Mouse (Mus musculus) right cerebral cortex, adult 2 months (tissue): ENCODE data around the gene Ppcdc.
"Not testable (repeated sequence)": the region's sequence is repeated elsewhere in the genome, so short reads cannot be mapped to it uniquely, and the experiment has no call there.

ENCODE experiments used
- DNase-seq, 2 experiments: peaks; one replicate each; pipeline ENCODE4 v3.0.0; 2021 to 2022; ENCODE audit warnings: low spot score in 2 of 2

Ppcdc gene

GRCm38 (mm10) chr9:57428391-57428790, 11.5 kb downstream of the Ppcdc start:
- DNase-seq = no peak

DNA sequence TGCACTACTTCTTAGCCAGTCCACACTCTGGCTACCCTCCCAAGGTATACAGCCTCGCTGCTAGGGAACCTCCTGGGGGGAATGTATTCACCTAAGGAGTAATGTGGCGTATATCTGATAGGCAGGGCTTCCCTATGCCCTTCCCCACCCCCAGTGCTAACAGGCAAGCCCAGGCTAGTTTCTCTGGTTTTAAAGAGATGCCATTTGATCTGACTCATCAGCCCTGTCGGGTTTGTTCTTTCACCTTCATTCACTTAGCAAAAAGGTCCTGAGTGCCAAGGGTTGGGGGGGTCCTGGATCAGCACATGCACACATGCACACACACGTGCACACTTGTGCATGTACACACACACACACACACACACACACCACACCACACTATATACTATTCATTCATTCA, 12.0 kb downstream of the Ppcdc start:
- no peak for DNase-seq

DNA sequence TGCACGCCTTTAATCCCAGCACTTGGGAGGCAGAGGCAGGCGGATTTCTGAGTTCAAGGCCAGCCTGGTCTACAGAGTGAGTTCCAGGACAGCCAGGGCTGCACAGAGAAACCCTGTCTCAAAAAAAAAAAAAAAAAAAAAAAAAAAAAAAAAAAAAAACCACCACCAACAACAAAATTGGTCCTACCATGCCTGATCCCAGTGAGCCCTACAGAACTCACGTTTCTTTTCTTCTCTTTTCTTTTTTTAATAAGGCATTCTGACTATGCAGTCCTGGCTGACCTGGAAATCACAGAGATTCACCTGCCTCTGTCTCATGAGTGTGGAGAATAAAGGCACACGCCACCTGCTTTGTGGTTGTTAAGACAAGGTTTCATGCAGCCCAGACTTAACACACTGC, 12.8 kb downstream of the Ppcdc start:
- not testable (repeated sequence) for DNase-seq

DNA sequence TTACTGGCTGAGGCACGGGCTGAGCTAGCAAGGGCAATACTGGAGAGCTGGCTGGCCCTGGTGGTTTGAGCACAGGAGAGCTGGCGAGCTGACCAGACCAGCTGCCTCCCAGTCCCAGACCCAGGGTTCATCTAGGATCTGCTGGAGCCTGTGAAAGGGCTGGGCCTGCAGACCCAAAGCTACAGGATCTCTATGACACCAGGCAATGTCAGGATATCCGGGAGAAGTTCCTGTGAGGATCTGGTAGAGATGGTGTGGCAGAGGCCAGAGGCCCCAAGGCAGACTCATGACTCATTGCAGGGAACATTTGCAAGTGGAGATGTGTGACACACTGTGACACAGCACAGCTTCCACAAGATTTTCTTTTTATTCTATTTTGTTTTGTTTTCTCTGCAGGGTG, 14.8 kb downstream of the Ppcdc start:
- DNase-seq = no peak

DNA sequence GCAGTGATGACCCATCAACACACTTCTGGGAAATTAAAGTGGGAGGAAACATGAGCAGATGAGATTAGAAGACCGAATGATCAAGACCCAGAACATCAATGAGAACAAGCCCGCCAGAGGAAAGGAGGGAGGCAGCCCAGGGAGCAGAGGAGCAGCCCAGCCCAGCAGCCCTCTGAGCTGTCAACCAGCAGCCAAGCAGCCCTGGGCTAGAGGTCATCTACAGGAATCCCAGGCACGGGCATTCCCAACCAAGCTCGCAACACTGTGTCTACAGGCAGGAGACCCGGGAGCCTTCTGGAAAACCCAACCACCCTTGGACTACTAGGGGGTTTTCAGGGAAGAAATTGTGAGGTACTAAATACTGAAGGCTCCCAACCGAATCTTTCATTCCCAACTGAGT, 15.9 kb downstream of the Ppcdc start:
- no peak for DNase-seq

DNA sequence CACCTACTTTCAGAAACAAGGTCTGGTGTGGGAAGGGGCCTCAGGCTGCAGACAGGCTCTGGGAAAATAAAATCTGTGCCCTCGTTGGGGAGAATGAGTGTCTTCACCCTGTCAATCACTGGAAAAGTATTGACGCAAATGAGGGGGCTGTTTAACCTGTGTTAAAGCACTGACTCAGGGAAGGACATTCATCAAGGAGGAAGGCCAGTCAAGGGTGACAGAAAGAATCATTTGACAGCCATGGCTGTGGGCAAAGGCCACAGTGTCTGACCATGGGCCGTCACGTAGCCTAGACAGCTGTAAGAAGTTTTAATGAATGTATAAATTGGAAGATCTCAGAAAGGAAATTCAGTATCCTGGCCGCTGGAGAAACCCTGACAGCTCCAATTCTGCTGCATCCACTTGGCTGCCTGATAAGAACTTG, 18.2 kb downstream of the Ppcdc start:
- no peak for DNase-seq

DNA sequence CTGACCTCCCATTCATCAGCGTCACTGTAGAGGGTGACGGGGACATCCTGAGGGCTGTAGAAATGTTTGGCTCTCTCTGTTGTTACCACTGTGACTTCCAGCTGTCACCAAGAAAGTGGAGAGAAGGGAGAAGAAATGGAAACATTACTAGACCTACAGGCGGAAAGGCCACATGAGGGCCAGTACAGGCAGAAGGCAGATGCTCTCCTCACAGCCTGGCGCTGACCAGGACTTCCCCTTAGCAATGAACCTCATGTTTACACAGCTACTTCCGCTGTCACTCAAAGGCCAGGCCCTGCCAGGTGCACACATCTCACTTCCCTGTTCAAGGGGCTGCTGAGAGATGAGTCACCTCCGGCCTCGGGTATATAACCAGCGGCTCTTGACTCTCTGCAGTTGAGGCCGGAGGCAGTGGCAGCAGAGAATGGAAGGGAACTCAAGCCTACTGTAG, 18.8 kb downstream of the Ppcdc start:
- no peak for DNase-seq

- DNase-seq = peak; percentile 70 to 86
Observed at GRCm38 (mm10) chr9:57420321-57421120, 19.4 kb downstream of the Ppcdc start.

DNA sequence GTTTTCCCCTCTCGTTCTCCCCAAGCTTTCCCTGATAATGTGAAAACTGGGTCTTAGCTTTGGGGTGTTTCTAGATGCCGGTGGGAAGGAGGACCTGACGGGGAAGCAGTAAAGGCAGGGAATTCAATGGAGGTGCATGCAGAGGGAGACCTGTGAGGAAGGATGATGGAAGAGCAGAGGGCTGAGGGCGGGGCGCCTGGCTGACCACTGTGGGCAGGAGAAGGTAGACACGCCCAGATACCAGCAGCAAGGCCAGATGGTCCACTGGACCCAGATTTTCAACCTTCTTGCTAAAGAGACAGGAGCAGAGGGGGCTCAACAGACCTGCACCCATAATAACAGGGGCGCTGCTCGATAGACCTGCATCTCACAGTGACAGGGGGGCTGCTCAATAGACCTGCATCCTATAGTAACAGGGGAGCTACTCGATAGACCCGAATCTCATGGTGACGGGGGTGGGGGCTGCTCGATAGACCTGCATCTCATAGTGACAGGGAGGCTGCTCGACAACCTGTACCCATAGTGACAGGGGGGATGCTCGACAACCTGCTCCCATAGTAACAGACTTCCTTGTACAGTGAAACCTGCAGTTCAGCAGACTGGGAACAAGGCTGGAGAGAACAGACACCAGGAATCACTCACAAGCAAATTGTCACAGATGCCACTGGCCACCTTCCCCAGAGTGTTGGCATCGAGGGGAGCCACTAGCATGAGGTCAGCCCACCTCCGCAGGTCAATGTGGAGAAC, 20.2 kb downstream of the Ppcdc start:
- no peak for DNase-seq

DNA sequence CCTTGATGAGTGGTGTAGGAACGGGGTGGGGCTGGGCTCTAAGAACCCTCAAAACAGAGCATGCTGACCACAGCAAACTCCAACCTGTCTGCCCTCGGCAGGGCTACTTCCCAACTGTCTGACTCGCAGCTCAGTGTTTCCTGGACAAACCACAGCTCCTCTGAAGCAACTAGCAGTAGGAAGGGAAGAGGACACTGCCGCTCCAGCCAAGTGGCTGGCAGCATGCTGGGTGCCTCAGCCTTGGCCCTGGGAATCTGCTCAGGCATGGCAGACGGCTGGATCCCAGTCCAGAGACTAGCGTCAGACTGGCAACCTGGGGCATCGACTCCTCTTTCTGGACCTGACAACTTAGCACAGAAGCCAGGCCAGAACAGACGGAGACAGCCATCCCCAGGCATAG, 22.6 kb downstream of the Ppcdc start:
- DNase-seq = no peak

DNA sequence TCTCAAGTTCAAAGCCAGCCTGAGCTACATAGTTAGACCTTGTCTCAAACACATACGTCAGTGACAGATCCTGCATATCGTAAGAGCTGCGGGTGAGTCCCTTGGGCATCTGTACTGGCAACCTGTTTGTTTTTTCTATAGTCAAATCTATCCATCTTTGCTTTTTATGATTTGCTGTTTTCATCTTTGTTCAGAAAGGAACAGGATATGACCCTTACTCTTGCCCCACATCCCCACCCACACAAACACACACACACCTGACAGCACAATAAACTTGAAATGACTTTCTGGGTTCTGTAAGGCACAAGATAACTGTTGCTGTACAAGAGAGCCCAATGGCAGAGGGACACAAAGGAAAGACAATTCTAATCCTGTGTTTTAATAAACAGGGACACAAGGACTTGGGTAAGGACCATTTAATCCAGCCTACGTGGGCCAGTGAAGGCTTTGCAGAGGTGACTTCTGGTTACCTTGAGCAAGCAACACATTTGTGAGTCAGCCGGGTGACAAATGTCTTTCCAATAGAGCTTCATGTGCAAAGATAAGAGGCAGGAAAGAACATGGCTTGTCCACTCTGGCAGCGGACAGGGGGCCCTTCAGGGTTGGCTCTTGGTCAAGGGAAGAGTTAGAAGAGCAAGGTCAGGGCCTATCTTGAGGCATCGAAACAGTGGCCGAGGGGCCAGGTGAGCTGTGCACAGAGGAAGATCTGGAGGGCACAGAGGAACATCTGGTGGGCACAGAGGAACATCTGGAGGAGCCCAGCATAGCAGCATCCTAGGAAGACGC, 32.6 kb downstream of the Ppcdc start:
- no peak for DNase-seq

GRCm38 (mm10) chr9:57406395-57406794, 33.5 kb downstream of the Ppcdc start:
- DNase-seq = no peak

DNA sequence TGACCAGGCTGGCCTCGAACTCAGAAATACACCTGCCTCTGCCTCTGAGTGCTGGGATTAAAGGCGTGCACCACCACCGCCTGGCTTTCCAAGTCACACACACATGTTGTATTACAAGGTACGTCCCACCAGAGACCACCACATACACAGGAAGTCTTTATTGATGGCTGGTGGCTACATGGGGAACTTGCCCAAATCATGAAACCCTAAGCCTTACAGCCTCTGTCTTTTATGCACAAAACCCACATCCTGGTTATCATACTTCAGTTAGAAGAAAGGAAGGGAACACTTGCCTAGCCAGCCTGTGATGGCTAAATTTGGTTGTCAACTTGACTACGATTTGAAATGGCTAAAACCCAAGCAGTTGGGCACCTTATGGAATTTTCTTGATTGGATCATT, 35.9 kb downstream of the Ppcdc start:
- no peak for DNase-seq

- no peak for DNase-seq
Observed at GRCm38 (mm10) chr9:57402318-57403251, 37.3 kb downstream of the Ppcdc start.

GRCm38 (mm10) chr9:57398773-57399172, 41.2 kb downstream of the Ppcdc start:
- DNase-seq = no peak

DNA sequence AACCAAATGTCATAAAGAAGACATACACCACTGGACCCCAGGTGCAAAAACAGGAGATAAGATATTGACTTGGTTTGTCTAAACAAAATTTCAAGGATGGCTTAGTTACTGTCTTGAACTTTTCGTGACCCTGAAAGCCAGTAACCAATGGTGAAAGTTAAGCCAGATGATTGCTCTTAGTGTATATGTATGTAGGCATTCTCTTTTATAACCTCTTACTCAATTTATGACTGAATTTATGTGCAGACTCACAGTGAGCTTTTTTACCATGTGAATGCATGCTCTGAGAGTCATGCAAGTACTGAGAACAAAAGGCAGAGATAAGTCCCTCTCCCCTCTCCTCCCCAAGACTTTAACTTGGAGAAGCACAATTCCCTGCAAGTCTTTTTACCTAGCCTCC, 47.0 kb downstream of the Ppcdc start:
- no peak for DNase-seq

DNA sequence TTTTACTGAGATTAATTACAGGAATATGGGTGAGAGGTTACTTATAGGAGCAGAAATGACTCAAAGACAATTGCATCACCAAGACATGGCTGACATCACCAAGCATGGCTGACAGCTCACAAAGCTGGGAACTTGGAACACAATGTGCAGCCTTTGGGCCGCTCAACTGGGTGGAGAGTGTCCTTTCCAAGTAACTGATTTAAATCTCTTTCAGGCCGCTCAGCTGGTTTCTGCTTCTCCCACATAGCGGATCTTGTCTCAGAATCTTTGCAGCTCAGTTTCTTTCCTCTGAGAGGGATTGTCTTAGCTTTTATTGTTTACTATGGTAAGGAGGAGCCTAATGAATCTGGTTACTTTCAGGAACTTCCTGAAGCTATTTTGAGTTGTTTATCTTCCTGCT, 49.1 kb downstream of the Ppcdc start:
- no peak for DNase-seq

- no peak for DNase-seq
Observed at GRCm38 (mm10) chr9:57389131-57389530, 50.8 kb downstream of the Ppcdc start.

GRCm38 (mm10) chr9:57386926-57387325, 53.0 kb downstream of the Ppcdc start:
- DNase-seq = no peak

- DNase-seq = no peak
Observed at GRCm38 (mm10) chr9:57384621-57385020, 55.3 kb downstream of the Ppcdc start.

DNA sequence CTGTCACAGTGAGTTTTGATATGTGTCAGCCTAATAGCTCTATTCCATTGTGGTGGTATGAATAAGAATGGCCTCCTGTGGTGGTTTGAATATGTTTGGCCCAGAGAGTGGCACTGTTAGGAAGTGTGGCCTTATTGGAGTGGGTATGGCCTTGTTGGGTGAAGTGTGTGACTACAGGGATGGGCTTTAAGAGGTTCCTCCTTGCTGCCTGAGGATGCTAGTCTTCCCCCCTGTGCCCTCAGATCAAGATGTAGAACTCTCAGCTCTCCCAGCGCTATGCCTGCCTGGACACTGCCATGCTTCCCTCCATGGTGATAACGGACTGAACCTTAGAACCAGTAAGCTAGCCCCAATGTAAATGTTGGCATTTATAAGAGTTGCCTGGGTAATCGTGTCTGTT, 78.9 kb downstream of the Ppcdc start:
- no peak for DNase-seq
